Mouse (Mus musculus) heart, embryonic 14.5 days (tissue): ENCODE results near the gene Ccm2. TPM values are rescaled to one million over a fixed set of nuclear protein-coding genes. Genes with fewer than 3 reads are reported as not detected.

Experiments
- ATAC-seq: fragments of 200-750 bp; cut with Nextera tagmentation; 2 replicates; pipeline ENCODE4 v1.8.0; 2017; ENCODE audit warnings: low read depth, moderate TSS enrichment; ENCODE audit not compliant: insufficient number of reproducible peaks, insufficient read depth, low FRiP score
- H3K27ac ChIP-seq, 2 experiments: fragments of 200-500 bp in 1 of 2; fragments of 300-500 bp in 1 of 2; sonication (generic) in 1 of 2; replicated peaks in 1 of 2; 2 replicates each; pipeline ENCODE4 v1.5.1; 2012 to 2014; ENCODE audit warnings: low read depth in 2 of 2, low read length in 2 of 2, control low read depth in 1 of 2, mild to moderate bottlenecking in 1 of 2, mixed read lengths in 1 of 2; ENCODE audit not compliant: control insufficient read depth in 1 of 2, insufficient read depth in 1 of 2
- H3K27me3 ChIP-seq: fragments of 300-500 bp; sonication (generic); 2 replicates; pipeline ENCODE4 v1.6.1; 2014; ENCODE audit warnings: mild to moderate bottlenecking, low read length, control low read depth; ENCODE audit not compliant: control insufficient read depth, insufficient read depth
- H3K36me3 ChIP-seq: fragments of 300-500 bp; sonication (generic); 2 replicates; pipeline ENCODE4 v1.6.1; 2014; ENCODE audit warnings: mild to moderate bottlenecking, control low read depth, low read length, mixed read lengths; ENCODE audit not compliant: control insufficient read depth, insufficient read depth
- H3K4me1 ChIP-seq, 2 experiments: fragments of 200-500 bp in 1 of 2; fragments of 300-500 bp in 1 of 2; sonication (generic) in 1 of 2; 2 replicates each; pipeline ENCODE4 v1.6.1; 2012 to 2014; ENCODE audit warnings: low read length in 2 of 2, control low read depth in 1 of 2, mixed read lengths in 1 of 2; ENCODE audit not compliant: control insufficient read depth in 2 of 2, insufficient read depth in 2 of 2
- H3K4me2 ChIP-seq: fragments of 300-500 bp; sonication (generic); 2 replicates; pipeline ENCODE4 v1.6.1; 2014; ENCODE audit warnings: mild to moderate bottlenecking, low read length
- H3K4me3 ChIP-seq, 2 experiments: fragments of 200-500 bp in 1 of 2; fragments of 300-500 bp in 1 of 2; sonication (generic) in 1 of 2; 2 replicates each; pipeline ENCODE4 v1.5.1; 2012 to 2014; ENCODE audit warnings: low read length in 2 of 2, mild to moderate bottlenecking in 2 of 2, control low read depth in 1 of 2, low read depth in 1 of 2, moderate library complexity in 1 of 2; ENCODE audit not compliant: control insufficient read depth in 1 of 2, insufficient read depth in 1 of 2
- H3K9ac ChIP-seq: fragments of 300-500 bp; sonication (generic); 2 replicates; pipeline ENCODE4 v1.6.1; 2014; ENCODE audit warnings: mild to moderate bottlenecking, low read length
- H3K9me3 ChIP-seq: fragments of 300-500 bp; sonication (generic); 2 replicates; pipeline ENCODE4 v1.6.1; 2016; ENCODE audit warnings: low read length, control low read depth; ENCODE audit not compliant: control insufficient read depth
- WGBS: fragments of 180-500 bp; shearing (Covaris S2); extraction: QIAGEN DNeasy Blood & Tissue Kit; methylation state at CpG from one replicate; pipeline ENCODE4 v1.1.7; 2014; 5-methylcytosine and 5-hydroxymethylcytosine counted together
- polyA plus RNA-seq: library from polyadenylated mRNA; unstranded; fragments of >200 nt; fragmentation: Nextera tagmentation; extraction: Ambion mirVana; gene quantifications from 2 replicates; pipeline ENCODE4 v1.2.1, GENCODE M21; 2014

The Ccm2 gene
- polyA plus RNA-seq: 52.9 and 56.5 TPM in 2 replicates

DNA sequence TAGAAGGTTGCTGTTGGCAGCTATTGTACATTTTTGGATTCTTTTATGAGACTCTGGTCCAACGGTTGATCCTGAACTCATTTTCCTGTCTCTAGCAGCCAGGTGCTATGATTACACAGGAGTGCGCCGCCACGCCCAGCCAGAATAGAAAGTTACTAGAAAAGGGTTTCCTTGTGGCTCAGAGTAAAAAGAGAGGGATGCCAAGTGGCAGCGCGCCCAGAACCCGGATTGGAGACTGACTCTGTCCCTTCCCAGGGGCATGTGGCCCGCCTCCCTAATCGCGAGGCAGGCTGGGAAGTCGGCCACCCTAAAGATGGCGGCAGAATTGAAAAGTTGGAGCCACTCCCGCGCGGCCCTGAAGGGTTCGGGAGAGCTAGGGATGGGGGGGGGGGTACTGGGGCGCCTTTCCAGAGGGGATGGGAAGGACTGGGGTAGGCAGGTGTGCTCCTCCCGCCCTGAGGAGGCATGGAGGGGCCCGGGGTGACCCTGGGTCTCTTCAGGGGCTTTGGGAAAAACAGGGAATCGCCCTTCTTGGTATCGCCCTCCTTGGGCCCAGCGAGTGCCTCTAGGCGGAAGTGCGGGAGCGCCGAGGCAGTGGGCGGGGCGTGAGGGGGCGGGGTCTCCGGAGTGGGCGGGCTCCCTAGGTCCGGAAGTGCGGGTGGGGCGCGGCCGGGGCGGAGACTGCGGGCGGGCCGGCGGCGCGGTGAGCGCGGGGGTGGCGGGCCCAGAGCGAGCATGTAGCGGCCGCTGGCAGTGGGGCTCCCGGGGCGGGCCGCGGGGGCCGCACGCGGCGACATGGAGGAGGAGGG, at the start of gene Ccm2:
Gene Ccm2 (plus strand): TSS at position 683 of the 809 bp plus-strand sequence.
- peak; percentile 96 for ATAC-seq
- peak within 1 kb of the TSS; percentile 79 to 98 for H3K4me3 ChIP-seq
- H3K9me3 ChIP-seq: no peaks in the 10 kb centered on the region
- peaks cover 3 to 16% of the 10 kb centered on the region in 2 experiments for H3K4me1 ChIP-seq
- peak within 1 kb of the TSS; percentile 71 for H3K4me2 ChIP-seq
- no peaks in the 10 kb centered on the region for H3K27me3 ChIP-seq
- H3K9ac ChIP-seq: peak within 1 kb of the TSS; percentile 89
- WGBS: 1% methylated on average over 48 of the region's 57 CpGs
- 0 out of 2 replicates have a peak, but pooled peaks cover 3% of the 10 kb centered on the region for H3K36me3 ChIP-seq
- H3K27ac ChIP-seq: peak within 1 kb of the TSS; percentile 96 to 97

DNA sequence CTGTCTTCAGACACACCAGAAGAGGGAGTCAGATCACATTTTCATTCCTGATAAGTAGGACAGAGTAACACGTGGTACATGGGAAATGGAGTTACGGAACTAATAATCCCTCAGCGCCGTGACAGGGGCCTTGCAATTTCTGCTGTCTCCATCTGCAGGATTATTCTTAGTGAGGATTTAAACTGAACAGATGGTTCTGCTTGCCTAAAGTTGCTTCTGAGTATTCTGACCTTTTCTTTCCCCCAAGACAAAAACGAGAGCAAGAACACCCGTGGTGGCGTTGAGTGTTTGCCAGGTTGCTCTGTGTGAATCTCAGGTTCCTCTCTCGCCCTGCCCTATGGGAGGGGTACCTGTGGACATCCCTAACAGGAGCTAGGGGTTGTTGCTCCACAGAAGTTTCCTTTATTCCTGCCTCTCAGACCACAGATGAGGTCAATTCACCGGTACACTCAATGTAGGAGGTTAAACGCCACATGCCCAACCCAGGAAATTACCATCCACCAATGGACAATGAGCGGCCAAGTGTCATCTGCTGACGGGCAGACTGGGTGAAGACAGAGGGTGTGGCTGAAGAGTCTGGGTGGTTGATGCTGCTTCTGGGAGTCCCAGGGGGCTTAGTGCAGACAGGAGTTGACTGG, 49.3 kb upstream of the Ccm2 start:
- Histone ChIP-seq H3K36me3 (no peaks in the 10 kb centered on the region), H3K4me1 (no peaks in the 10 kb centered on the region), H3K4me3 (no peak overlapping the region), H3K27ac (no peak overlapping the region), H3K4me2 (no peak overlapping the region), H3K9ac (no peak overlapping the region), H3K9me3 (no peaks in the 10 kb centered on the region), H3K27me3 (no peaks in the 10 kb centered on the region)
- 69% methylated on average over 12 of the region's 12 CpGs for WGBS
- no peak for ATAC-seq

DNA sequence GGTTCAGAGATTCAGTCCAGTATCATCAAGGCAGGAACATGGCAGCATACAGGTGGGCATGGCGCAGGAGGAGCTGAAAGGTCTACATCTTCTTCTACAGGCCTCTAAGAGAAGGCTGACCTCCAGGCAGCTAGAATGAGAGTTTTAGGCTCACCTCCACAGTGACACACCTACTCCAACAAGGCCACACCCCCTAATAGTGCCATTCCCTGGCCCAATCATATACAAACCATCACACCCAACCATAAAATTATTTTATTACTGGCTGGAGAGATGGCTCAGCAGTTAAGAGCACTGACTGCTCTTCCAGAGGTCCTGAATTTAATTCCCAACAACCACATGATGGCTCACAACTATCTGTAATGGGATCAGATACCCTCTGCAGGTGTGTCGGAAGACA, 44.2 kb upstream of the Ccm2 start:
- Histone ChIP-seq H3K4me2 (no peak overlapping the region), H3K9ac (no peak overlapping the region), H3K4me3 (no peak overlapping the region), H3K27me3 (no peaks in the 10 kb centered on the region), H3K27ac (no peak overlapping the region), H3K36me3 (no peaks in the 10 kb centered on the region), H3K4me1 (no peaks in the 10 kb centered on the region), H3K9me3 (no peaks in the 10 kb centered on the region)
- no peak for ATAC-seq
- WGBS: 86% methylated on average over 2 of the region's 2 CpGs

DNA sequence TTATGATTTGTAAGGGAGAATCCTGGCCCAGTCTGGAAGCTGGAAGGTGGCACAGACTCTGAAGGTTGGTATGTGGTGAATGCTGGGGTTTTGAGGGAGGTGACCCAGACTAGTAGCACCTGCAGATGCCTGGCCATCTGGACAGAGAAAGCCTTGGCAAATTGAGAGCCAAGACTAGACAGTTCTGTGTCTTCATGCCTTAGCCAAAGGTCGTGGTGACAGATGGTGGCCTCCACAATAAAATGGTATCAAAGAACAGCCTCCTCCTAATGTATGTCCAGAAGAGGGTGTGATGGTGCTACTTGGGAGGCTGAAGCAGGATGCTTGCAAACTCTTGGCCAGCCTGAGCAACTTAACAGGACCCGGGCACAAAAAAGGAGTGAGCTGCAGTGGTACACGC, 42.5 kb upstream of the Ccm2 start:
- H3K4me1 ChIP-seq: no peaks in the 10 kb centered on the region
- ATAC-seq: no peak
- H3K27ac ChIP-seq: no peak overlapping the region
- no peaks in the 10 kb centered on the region for H3K9me3 ChIP-seq
- H3K9ac ChIP-seq: no peak overlapping the region
- no peak overlapping the region for H3K4me2 ChIP-seq
- H3K36me3 ChIP-seq: no peaks in the 10 kb centered on the region
- no peaks in the 10 kb centered on the region for H3K27me3 ChIP-seq
- 60% methylated on average over 3 of the region's 3 CpGs for WGBS
- no peak overlapping the region for H3K4me3 ChIP-seq

DNA sequence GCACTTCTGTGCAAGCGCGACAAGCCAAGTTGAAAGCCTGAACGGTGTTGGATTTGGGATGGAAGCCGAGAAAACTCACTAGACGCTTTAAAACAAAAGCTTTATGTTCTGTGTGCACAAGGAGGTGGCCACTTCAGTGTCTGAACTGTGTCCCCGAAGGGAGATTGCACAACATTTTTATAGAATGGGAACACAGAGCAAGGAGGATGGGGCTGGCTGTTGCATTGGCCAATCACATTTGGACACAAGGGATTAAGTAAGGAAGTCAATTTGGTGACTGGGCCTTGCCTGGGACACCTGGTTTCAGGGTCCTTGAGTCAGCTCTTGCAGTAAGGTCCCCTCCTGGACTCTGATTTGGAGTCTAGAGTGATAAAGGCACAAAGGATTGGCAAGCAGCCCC, 42.0 kb upstream of the Ccm2 start:
- no peaks in the 10 kb centered on the region for H3K9me3 ChIP-seq
- 81% methylated on average over 6 of the region's 6 CpGs for WGBS
- no peaks in the 10 kb centered on the region for H3K4me1 ChIP-seq
- no peak for ATAC-seq
- H3K27ac ChIP-seq: no peak overlapping the region
- H3K36me3 ChIP-seq: no peaks in the 10 kb centered on the region
- H3K27me3 ChIP-seq: no peaks in the 10 kb centered on the region
- no peak overlapping the region for H3K9ac ChIP-seq
- H3K4me3 ChIP-seq: no peak overlapping the region
- no peak overlapping the region for H3K4me2 ChIP-seq

DNA sequence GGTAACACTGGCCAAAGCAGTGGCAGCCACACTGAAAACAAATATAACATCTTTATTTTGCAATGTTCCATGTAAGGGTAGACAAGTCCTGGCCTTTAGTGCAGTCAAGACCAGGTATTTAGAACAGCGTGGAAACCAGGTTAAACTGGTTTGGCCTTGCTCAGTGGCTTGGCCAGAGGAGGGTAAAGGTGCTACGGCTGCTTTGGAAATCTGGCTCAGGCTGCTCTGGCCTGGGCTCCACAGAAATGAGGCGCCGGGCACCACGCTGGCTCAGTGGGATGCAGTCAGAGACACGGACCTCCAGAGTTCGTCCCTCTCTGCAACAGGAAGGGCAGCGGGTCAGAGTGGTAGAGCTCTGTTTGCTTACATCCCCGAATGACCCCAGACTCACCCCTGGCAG, 40.2 kb upstream of the Ccm2 start:
- ATAC-seq: no peak
- H3K27ac ChIP-seq: no peak overlapping the region
- H3K4me2 ChIP-seq: no peak overlapping the region
- no peaks in the 10 kb centered on the region for H3K4me1 ChIP-seq
- H3K9ac ChIP-seq: no peak overlapping the region
- H3K9me3 ChIP-seq: no peaks in the 10 kb centered on the region
- H3K27me3 ChIP-seq: no peaks in the 10 kb centered on the region
- H3K4me3 ChIP-seq: no peak overlapping the region
- H3K36me3 ChIP-seq: no peaks in the 10 kb centered on the region
- WGBS: 80% methylated on average over 9 of the region's 9 CpGs

DNA sequence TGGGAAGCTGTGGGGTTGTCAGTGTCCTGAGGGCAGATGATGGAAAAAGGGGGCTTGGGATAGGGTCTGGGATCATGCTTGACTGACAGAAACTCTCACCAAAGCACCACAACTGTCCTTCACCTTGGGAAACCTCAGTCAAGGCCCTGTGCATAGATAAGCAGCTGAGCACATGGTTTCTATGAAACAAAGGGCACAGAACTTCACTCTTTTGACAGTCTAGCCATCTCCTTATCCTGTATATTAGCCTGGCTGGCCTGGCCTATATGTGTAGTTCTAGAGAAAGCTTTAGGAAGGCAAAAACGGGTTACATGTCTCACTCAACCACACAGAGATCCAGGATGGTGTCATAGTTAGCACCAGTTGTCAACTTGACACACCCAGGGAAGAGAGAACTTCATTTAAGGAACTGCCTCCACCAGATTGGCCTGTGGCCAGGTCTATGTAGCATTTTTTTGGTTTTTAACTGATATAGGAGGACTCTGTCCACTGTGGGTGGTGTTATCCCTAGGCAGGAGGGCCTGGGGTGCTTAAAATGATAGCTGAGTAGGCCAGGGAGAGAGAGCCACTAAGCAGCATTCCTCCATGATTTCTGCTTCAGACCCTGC, 38.3 kb upstream of the Ccm2 start:
- H3K36me3 ChIP-seq: no peaks in the 10 kb centered on the region
- no peak overlapping the region for H3K4me3 ChIP-seq
- no peak overlapping the region for H3K9ac ChIP-seq
- H3K9me3 ChIP-seq: no peaks in the 10 kb centered on the region
- no peak overlapping the region for H3K4me2 ChIP-seq
- H3K27ac ChIP-seq: no peak overlapping the region
- no peaks in the 10 kb centered on the region for H3K27me3 ChIP-seq
- no peak for ATAC-seq
- H3K4me1 ChIP-seq: no peaks in the 10 kb centered on the region
- WGBS: 48% methylated on average over 1 of the region's 1 CpGs
